Mouse (Mus musculus) limb, embryonic 13.5 days (tissue): Measurements from ENCODE around the gene Tbc1d22a. TPM values are rescaled to one million over a fixed set of nuclear protein-coding genes. Genes with fewer than 3 reads are reported as not detected.
"Not testable (repeated sequence)": the region's sequence is repeated elsewhere in the genome, so short reads cannot be mapped to it uniquely, and the experiment has no call there.

Experiments used
- ATAC-seq: fragments of 200-750 bp; cut with Nextera tagmentation; 2 replicates; pipeline ENCODE4 v1.8.0; 2017; ENCODE audit warnings: low read depth, moderate number of reproducible peaks, moderate TSS enrichment; ENCODE audit not compliant: low FRiP score
- H3K27ac ChIP-seq: fragments of 300-500 bp; sonication (generic); 2 replicates; pipeline ENCODE4 v1.5.1; 2015; ENCODE audit warnings: inconsistent platforms, mild to moderate bottlenecking, moderate library complexity
- H3K27me3 ChIP-seq: fragments of 300-500 bp; sonication (generic); 2 replicates; pipeline ENCODE4 v1.6.1; 2015; ENCODE audit warnings: mild to moderate bottlenecking, inconsistent platforms
- H3K36me3 ChIP-seq: fragments of 300-500 bp; sonication (generic); 2 replicates; pipeline ENCODE4 v1.6.1; 2015; ENCODE audit warnings: inconsistent platforms, mild to moderate bottlenecking, moderate library complexity
- H3K4me1 ChIP-seq: fragments of 300-500 bp; sonication (generic); 2 replicates; pipeline ENCODE4 v1.6.1; 2015; ENCODE audit warnings: inconsistent platforms
- H3K4me2 ChIP-seq: fragments of 300-500 bp; sonication (generic); replicated peaks from 2 replicates; pipeline ENCODE4 v1.6.1; 2015; ENCODE audit warnings: inconsistent platforms, mild to moderate bottlenecking, moderate library complexity
- H3K4me3 ChIP-seq: fragments of 300-500 bp; sonication (generic); 2 replicates; pipeline ENCODE4 v1.5.1; 2015; ENCODE audit warnings: moderate library complexity, mild to moderate bottlenecking, inconsistent platforms
- H3K9ac ChIP-seq: fragments of 300-500 bp; sonication (generic); 2 replicates; pipeline ENCODE4 v1.6.1; 2015; ENCODE audit warnings: mild to moderate bottlenecking, inconsistent platforms
- H3K9me3 ChIP-seq: fragments of 300-500 bp; sonication (generic); 2 replicates; pipeline ENCODE4 v1.6.1; 2016; ENCODE audit warnings: inconsistent platforms
- WGBS: fragments of 180-500 bp; shearing (Covaris S2); methylation state at CpG from one replicate; pipeline ENCODE4 v1.1.7; 2015; 5-methylcytosine and 5-hydroxymethylcytosine counted together
- polyA plus RNA-seq: library from polyadenylated mRNA; unstranded; fragments of >200 nt; fragmentation: Nextera tagmentation; extraction: Ambion mirVana; gene quantifications from 2 replicates; pipeline ENCODE4 v1.2.1, GENCODE M21; 2015

The Tbc1d22a gene
- polyA plus RNA-seq, 1 experiment from 2014 or later = 12.5 TPM

DNA sequence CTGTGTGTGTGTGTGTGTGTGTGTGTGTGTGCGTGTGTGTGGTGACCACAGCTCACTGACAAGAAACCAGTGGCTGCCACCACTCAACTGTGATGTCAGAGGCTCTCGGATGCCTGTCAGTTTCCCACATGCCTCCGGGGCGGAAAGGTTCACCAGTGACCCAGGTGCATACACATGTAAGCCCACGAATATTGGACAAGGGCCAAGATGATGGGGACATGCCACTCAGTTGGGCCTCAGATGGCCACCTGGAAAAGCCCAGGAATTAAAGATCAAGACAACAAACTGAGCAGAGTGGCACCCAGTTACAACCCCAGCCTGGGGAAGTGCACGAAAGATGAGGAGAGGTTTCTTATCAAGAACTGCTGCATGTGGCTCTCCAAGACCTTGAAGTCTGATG, 41.7 kb upstream of the Tbc1d22a start:
- WGBS = 64% methylated on average over 6 of the region's 6 CpGs
- H3K4me3 ChIP-seq = no peak overlapping the region
- no peaks in the 10 kb centered on the region for H3K27me3 ChIP-seq
- no peaks in the 10 kb centered on the region for H3K9me3 ChIP-seq
- no peak overlapping the region for H3K4me2 ChIP-seq
- no peak overlapping the region for H3K27ac ChIP-seq
- H3K9ac ChIP-seq = no peak overlapping the region
- H3K36me3 ChIP-seq = no peaks in the 10 kb centered on the region; the same call in 1 of the 2 replicates
- H3K4me1 ChIP-seq = peaks cover 69% of the 10 kb centered on the region
- ATAC-seq = no peak

DNA sequence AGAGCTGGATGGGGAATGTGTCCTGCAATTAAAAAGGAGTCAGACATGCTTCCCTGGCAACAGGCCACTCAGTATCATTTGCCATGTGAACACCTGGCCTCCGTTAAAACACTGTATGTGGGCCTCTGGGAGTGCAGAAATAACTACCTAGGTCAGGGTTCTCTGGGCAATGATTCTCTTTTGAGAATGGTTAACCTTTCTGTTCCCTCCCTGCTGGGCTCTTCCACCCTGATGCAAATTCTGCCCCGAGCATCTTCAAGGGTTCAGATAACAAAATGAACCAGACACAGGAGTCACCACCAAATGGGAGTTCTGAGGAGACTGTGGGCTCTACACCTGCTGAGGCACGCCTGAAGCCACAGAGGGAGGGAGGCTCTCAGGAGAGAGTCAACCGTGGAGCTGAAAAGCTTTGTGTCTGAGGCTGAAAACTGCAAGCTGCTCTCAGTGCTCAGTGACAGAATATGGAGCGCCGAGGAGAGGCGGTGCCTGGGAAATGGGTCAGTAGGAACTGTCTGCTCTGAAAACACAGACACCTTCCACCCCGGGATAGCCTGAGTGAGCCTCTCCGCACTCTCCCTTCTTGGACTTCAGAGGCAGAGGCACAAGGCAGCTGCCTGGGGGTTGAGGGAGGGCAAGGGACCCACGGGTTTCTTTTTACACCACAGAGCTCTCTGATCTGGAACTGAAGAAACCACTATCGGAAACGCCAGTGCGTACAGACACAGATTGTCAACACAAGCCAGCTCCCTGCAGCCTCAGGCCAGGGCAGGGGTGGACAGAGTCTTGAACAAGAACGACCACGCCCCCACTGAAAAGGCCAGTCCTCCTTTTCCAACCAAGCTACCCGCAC, 40.9 kb upstream of the Tbc1d22a start:
- H3K27ac ChIP-seq = no peak overlapping the region; the same call in 1 of the 2 replicates
- no peak overlapping the region for H3K4me3 ChIP-seq
- 33% methylated on average over 16 of the region's 16 CpGs for WGBS
- no peak overlapping the region for H3K9ac ChIP-seq
- no peaks in the 10 kb centered on the region for H3K27me3 ChIP-seq
- H3K4me1 ChIP-seq = peaks cover 63% of the 10 kb centered on the region
- H3K9me3 ChIP-seq = no peaks in the 10 kb centered on the region
- 0 out of 2 replicates have a peak overlapping the region, but pooled peaks have one; percentile 3 for H3K4me2 ChIP-seq
- H3K36me3 ChIP-seq = no peaks in the 10 kb centered on the region; the same call in 1 of the 2 replicates
- no peak for ATAC-seq

DNA sequence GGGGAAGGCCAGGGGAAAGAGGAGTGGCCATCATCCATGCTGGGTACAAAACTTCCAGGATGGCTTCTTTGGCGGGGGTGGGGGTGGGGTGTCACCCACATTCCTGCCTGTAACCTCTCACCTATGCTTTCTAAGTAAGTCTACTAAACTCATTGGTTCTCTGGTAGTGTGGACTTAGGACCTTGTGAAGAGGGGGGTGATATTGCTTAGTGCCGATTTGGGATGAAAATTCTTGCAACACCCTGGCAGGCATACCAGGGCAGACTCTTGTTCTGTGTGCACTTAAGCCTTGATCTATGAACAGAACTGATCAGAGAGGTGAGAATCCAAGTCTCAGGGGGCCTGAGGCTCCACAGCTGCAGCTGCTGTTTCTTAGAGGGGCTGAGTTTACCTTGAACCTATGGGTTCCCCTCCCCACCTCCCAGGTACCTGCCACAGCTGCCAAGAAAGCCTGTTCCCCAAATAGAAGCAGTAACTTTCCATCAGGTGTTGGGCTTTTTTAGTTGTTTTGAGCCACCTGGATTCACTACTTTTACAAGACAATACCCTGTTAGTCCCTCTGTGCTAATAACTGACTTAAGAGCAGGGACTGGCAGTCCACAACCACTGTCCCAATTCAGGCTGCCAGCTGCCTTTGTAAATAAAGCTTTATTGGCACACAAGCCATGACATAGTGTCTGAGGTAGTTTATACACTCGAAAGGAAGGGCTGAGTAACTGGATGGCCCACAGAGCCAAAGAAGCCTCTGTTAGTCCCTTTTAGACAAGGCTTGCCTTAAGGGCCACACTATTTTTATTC, 38.8 kb upstream of the Tbc1d22a start:
- Histone ChIP-seq H3K4me1 (peaks cover 51% of the 10 kb centered on the region), H3K9me3 (no peaks in the 10 kb centered on the region), H3K27ac (no peak overlapping the region), H3K27me3 (no peaks in the 10 kb centered on the region), H3K4me3 (no peak overlapping the region), H3K36me3 (no peaks in the 10 kb centered on the region; the same call in 1 of the 2 replicates), H3K9ac (no peak overlapping the region), H3K4me2 (no peak overlapping the region)
- no peak for ATAC-seq
- 71% methylated on average over 3 of the region's 3 CpGs for WGBS

DNA sequence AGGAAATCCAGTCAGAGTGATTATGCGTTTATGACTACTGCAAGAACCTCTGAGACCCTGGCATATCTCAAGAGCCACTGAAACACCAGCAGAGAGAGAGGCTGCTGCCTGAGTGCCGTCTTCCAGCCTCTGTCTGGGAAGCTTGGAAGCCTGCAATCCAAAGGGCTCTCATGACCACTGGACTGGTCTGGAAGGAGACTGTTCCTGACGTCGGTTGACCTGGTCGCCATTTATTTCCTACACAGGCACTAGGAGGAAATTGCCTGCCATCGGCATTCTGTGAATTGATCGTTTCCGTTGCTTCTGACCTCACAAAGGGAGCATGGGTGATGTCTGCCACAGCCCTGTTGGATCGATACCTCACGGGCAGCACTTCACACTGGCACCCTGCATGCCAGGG, 38.1 kb upstream of the Tbc1d22a start:
- H3K9ac ChIP-seq = no peak overlapping the region
- ATAC-seq = no peak
- H3K27ac ChIP-seq = no peak overlapping the region
- no peak overlapping the region for H3K4me3 ChIP-seq
- WGBS = 69% methylated on average over 10 of the region's 10 CpGs
- H3K4me2 ChIP-seq = no peak overlapping the region
- H3K4me1 ChIP-seq = peaks cover 49% of the 10 kb centered on the region
- H3K27me3 ChIP-seq = no peaks in the 10 kb centered on the region
- H3K36me3 ChIP-seq = no peaks in the 10 kb centered on the region; the same call in 1 of the 2 replicates
- H3K9me3 ChIP-seq = no peaks in the 10 kb centered on the region

DNA sequence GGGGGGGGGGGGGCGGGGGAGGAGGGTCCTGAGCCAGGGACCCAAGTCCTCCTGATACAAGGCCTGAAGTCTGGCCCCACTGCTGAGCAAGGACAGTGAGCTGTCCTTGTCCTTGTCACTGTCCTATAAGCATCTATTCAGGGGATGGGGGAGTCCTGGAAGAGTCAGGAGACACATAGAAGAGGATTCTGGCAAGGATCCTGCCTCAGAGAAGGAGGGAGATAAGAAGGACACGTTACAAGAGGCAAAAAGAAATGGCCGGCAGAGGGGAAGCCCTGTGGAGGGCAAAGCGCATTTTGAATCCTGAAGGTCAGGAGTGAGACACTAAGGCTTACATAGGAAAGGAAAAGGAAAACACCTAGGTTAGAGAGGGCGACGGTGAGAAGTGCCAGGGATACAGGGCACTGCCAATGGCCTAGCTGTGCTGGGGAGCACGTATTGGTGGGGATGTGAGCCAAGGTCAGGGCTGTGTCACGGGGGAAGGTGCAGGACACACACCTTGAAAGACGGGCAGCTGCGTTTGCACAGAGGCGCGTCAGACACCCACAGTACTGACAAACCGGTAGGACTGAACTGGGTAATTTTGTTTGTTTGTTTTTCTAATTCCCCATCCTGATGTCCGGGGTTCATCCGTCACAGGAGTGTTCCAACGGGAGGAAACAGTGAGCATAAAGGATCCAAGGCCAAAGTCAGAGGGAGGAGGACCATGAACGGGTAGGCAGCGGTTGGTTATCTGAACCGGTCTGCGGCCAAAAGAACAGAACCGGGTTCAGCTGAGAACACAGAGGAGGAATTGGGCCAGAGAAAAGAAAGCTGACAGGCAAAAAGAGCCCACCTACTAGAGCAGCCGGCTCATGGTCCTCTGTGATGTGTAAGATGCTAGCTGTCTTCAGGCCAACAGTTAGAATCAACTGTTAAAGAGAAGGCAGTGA, 37.2 kb upstream of the Tbc1d22a start:
- no peaks in the 10 kb centered on the region; the same call in 1 of the 2 replicates for H3K36me3 ChIP-seq
- ATAC-seq = no peak
- H3K27ac ChIP-seq = no peak overlapping the region
- H3K4me1 ChIP-seq = peaks cover 45% of the 10 kb centered on the region
- no peaks in the 10 kb centered on the region for H3K9me3 ChIP-seq
- no peak overlapping the region for H3K4me2 ChIP-seq
- H3K4me3 ChIP-seq = no peak overlapping the region
- H3K9ac ChIP-seq = no peak overlapping the region
- H3K27me3 ChIP-seq = no peaks in the 10 kb centered on the region
- WGBS = 81% methylated on average over 22 of the region's 22 CpGs

DNA sequence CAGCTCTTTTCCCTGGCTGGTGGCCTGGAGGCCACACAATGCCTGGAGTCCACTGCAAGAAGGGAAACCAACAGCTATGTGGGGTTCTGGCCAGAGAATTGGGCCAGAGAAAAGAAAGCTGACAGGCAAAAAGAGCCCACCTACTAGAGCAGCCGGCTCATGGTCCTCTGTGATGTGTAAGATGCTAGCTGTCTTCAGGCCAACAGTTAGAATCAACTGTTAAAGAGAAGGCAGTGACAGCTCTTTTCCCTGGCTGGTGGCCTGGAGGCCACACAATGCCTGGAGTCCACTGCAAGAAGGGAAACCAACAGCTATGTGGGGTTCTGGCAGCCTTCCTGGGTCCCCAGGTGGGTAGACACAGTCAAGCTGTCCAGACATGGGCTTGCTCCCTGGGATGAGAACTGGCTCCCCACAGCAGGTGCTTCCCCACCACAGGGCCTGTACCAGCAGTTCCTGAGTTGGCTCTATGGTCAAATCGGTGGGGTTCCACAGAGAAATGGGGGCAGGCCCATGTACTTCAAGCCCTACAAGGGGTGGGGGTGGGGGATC, 36.5 kb upstream of the Tbc1d22a start:
- 94% methylated on average over 2 of the region's 2 CpGs for WGBS
- H3K4me2 ChIP-seq, H3K4me3 ChIP-seq, H3K9ac ChIP-seq, H3K27me3 ChIP-seq, ATAC-seq, H3K36me3 ChIP-seq, H3K9me3 ChIP-seq, H3K27ac ChIP-seq: not testable (repeated sequence)
- H3K4me1 ChIP-seq = peaks cover 45% of the 10 kb centered on the region

GRCm38 (mm10) chr15:86178594-86178993, 35.7 kb upstream of the Tbc1d22a start:
- H3K27me3 ChIP-seq = no peaks in the 10 kb centered on the region
- no peaks in the 10 kb centered on the region for H3K9me3 ChIP-seq
- H3K27ac ChIP-seq = no peak overlapping the region
- 82% methylated on average over 6 of the region's 6 CpGs for WGBS
- H3K4me2 ChIP-seq = no peak overlapping the region
- H3K9ac ChIP-seq = no peak overlapping the region
- ATAC-seq = no peak
- H3K36me3 ChIP-seq = no peaks in the 10 kb centered on the region; the same call in 1 of the 2 replicates
- H3K4me1 ChIP-seq = peaks cover 40% of the 10 kb centered on the region
- H3K4me3 ChIP-seq = no peak overlapping the region

DNA sequence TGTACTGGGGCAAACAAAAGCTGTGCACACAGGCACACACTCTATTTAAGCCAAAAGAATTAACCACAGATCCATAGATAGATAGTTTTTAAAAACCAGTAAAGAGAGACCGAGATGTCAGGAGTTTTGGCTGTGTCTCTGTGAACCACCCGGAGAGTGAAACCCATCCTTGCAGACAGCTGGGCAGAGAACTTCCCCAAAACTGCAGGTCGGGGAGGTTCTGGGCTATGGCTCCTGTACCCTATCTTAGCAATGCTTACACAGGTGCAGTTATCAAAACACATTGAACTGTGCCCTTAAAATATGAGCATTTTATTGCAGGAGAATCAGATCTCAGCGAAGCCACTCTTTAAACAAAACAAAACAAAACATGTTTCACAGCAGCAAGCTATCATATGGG, 33.8 kb upstream of the Tbc1d22a start:
- Histone ChIP-seq H3K4me2 (no peak overlapping the region), H3K4me3 (no peak overlapping the region), H3K9ac (no peak overlapping the region), H3K9me3 (no peaks in the 10 kb centered on the region), H3K27ac (no peak overlapping the region), H3K27me3 (no peaks in the 10 kb centered on the region), H3K4me1 (peaks cover 34% of the 10 kb centered on the region), H3K36me3 (no peaks in the 10 kb centered on the region; the same call in 1 of the 2 replicates)
- 79% methylated on average over 4 of the region's 4 CpGs for WGBS
- no peak for ATAC-seq

DNA sequence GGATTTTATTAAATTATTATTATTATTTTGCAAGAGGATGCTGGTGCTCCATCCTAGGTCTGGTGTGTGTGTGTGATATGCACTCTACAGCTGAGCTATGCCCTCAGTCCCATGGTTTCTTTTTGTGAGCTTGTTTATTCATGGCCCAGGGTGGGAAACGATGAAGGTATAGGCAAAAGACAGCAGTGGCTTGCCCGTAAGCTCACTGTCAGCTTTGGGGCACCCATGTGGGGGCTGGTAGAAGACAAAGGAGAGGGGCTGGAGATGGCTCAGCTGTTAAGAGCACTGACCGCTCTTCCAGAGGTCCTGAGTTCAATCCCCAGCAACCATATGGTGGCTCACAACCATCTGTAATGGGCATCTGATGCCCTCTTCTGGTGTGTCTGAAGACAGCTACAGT, 32.9 kb upstream of the Tbc1d22a start:
- peaks cover 30% of the 10 kb centered on the region for H3K4me1 ChIP-seq
- not testable (repeated sequence) for H3K4me3 ChIP-seq, H3K27ac ChIP-seq, H3K36me3 ChIP-seq, H3K4me2 ChIP-seq, H3K9ac ChIP-seq, H3K9me3 ChIP-seq, ATAC-seq, H3K27me3 ChIP-seq
- WGBS = 95% methylated on average over 3 of the region's 3 CpGs

GRCm38 (mm10) chr15:86181941-86182439, 32.3 kb upstream of the Tbc1d22a start:
- 51% methylated on average over 10 of the region's 11 CpGs for WGBS
- Histone ChIP-seq H3K9me3 (no peaks in the 10 kb centered on the region), H3K27me3 (no peaks in the 10 kb centered on the region), H3K4me2 (peak overlapping the region; percentile 27; the same call in 1 of the 2 replicates), H3K4me1 (peaks cover 35% of the 10 kb centered on the region), H3K4me3 (no peak overlapping the region), H3K9ac (0 out of 2 replicates have a peak overlapping the region, but pooled peaks have one; percentile 51), H3K27ac (peak overlapping the region; percentile 28; the same call in 1 of the 2 replicates), H3K36me3 (no peaks in the 10 kb centered on the region)
- no peak for ATAC-seq

DNA sequence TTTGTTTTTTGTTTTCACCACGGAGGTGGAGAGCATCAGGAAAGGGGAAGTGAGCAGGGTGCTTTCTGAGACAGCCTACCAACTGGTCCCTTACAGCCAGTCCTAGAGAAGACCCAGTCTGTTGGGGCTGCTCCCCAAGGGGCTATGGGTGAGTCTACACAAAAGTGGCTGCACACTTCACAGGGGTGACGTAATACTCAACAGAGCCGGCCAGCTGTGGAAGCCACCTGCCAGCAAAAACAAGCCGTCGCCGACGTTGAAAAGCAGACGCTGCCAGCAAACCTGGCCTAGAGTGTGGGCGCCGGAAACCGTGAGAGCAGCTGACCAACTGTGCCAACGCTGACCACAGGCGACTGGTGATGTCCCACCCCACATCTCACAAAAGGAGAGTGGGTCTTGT, 31.6 kb upstream of the Tbc1d22a start:
- H3K36me3 ChIP-seq = no peaks in the 10 kb centered on the region
- H3K4me3 ChIP-seq = no peak overlapping the region
- H3K4me2 ChIP-seq = peak overlapping the region; percentile 25
- H3K4me1 ChIP-seq = peaks cover 35% of the 10 kb centered on the region
- peak overlapping the region; percentile 33; the same call in 1 of the 2 replicates for H3K27ac ChIP-seq
- H3K27me3 ChIP-seq = no peaks in the 10 kb centered on the region
- ATAC-seq = no peak
- H3K9me3 ChIP-seq = no peaks in the 10 kb centered on the region
- WGBS = 43% methylated on average over 13 of the region's 13 CpGs
- H3K9ac ChIP-seq = no peak overlapping the region
